Mouse (Mus musculus): Measurements from ENCODE around the gene Eef1a2. TPM values are rescaled to one million over a fixed set of nuclear protein-coding genes. Genes with fewer than 3 reads are reported as not detected.

The Eef1a2 gene
- total and polyA plus RNA-seq, 2 experiments from 2014 or later: 26.7 to 304 TPM

DNA sequence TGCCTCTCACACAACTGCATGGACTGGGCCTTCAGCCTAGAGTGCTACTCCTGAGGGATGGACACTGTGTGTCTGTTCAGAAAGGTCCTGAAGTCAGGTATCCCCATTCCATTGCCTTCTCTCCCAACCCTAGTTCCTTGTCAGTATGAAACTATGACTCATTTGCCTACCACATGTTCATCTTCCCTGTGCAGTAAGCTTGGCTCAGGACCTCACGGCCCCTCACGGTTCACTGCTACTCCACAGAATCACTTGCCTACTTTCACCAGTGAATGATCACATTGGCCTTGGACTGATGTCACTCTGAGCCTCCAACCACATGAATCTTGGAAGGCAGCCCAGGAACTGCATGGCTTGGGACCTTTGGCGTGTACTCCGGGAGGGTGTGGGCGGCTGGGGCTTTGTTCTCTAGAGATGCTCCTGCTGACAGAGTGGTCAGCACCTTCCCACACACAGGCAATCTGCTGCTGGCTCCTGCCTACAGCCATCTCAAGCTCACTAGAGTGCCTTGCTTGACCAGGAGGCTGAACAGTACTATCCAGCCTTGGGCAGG is 17.1 kb downstream of the Eef1a2 start:
- Histone ChIP-seq H3K4me2 (ENCODE audit: low read depth, low read length) (no peak overlapping the region), H3K4me3 (ENCODE audit: low read length) (no peak overlapping the region), H3K4me1 (ENCODE audit: insufficient read depth, low read length) (no peaks in the 10 kb centered on the region; the same call in 1 of the 2 replicates), H3K9ac (replicated peaks; ENCODE audit: low read length) (no peak overlapping the region), H3K27ac (no peak overlapping the region), H3K27me3 (ENCODE audit: insufficient read depth, low read length) (no peaks in the 10 kb centered on the region), H3K9me3 (ENCODE audit: low read length) (no peaks in the 10 kb centered on the region), H3K36me3 (ENCODE audit: insufficient read depth, low read length) (no peaks in the 10 kb centered on the region)
- no peak for TF ChIP-seq CTCF (IDR thresholded peaks at IDR 0.05; ENCODE audit: low read depth)
- ATAC-seq (peak; percentile 27; the same call in 1 of the 2 replicates), DNase-seq (ENCODE audit: low spot score) (peak; percentile 50)
- 68% methylated on average over 5 of the region's 5 CpGs for WGBS

DNA sequence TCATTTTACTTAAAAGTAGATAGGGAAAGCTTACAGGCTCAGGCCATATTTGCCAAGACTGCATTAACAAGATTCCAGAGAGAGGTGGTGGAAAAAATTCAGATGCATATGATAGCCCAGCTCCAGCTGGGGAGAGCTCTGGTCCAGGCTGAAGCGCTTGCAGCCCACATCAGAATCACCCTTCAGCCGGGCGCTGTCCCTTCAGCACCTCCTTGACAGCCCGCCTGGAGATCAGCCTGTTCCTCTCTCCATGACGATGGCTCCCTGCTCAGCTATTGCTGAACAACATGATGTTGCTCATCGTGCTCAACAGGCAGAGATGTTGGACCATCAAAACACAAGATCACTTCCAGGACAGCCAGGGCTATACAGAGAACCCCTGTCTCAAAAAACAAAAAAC is 19.9 kb downstream of the Eef1a2 start:
- DNase-seq (ENCODE audit: low spot score): peak; percentile 46
- WGBS: 6% methylated on average over 6 of the region's 6 CpGs

DNA sequence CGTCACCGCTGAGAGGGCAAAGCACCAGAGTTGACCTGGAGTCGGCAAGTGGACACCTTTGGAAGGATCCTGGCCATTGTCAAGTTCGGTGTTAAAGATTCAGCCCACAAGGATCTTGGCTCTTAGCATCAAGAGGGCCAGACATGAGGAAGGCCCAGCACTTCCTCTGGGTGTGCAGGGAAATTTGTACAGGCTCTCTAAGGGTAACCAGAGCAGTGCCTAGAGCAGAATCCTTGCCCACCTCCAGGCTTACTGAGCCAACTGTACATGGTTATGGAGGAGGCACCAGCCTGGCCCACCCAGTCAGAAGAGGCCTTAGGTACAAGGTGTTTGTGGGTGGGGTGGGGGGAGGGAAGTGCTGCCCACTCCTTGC is 21.4 kb downstream of the Eef1a2 start:
- Histone ChIP-seq H3K9ac (replicated peaks; ENCODE audit: low read length) (peak overlapping the region; percentile 91), H3K4me2 (ENCODE audit: low read depth, low read length) (peak overlapping the region; percentile 66), H3K27me3 (ENCODE audit: insufficient read depth, low read length) (no peaks in the 10 kb centered on the region), H3K4me3 (ENCODE audit: low read length) (peak overlapping the region; percentile 75), H3K27ac (peak overlapping the region; percentile 95; the same call in 1 of the 2 replicates), H3K9me3 (ENCODE audit: low read length) (no peaks in the 10 kb centered on the region), H3K36me3 (ENCODE audit: insufficient read depth, low read length) (no peaks in the 10 kb centered on the region), H3K4me1 (ENCODE audit: insufficient read depth, low read length) (no peaks in the 10 kb centered on the region; the same call in 1 of the 2 replicates)
- WGBS: 6% methylated on average over 4 of the region's 4 CpGs
- DNase-seq (ENCODE audit: low spot score) (no peak), ATAC-seq (peak; percentile 1; the same call in 1 of the 2 replicates)
- TF ChIP-seq CTCF (IDR thresholded peaks at IDR 0.05; ENCODE audit: low read depth): no peak

More for the DNA sequence above, 19.9 kb downstream of the Eef1a2 start:
- TF ChIP-seq CTCF (IDR thresholded peaks at IDR 0.05; ENCODE audit: low read depth): no peak
- Histone ChIP-seq H3K36me3 (ENCODE audit: insufficient read depth, low read length) (no peaks in the 10 kb centered on the region), H3K4me2 (ENCODE audit: low read depth, low read length) (no peak overlapping the region), H3K27ac (no peak overlapping the region), H3K4me1 (ENCODE audit: insufficient read depth, low read length) (no peaks in the 10 kb centered on the region; the same call in 1 of the 2 replicates), H3K9me3 (ENCODE audit: low read length) (no peaks in the 10 kb centered on the region), H3K9ac (replicated peaks; ENCODE audit: low read length) (no peak overlapping the region), H3K27me3 (ENCODE audit: insufficient read depth, low read length) (no peaks in the 10 kb centered on the region), H3K4me3 (ENCODE audit: low read length) (no peak overlapping the region)
- ATAC-seq: no peak

- Histone ChIP-seq H3K27ac (peak within 1 kb of the TSS; percentile 95), H3K27me3 (ENCODE audit: insufficient read depth, low read length) (no peaks in the 10 kb centered on the region), H3K36me3 (ENCODE audit: insufficient read depth, low read length) (no peaks in the 10 kb centered on the region), H3K4me1 (ENCODE audit: insufficient read depth, low read length) (no peaks in the 10 kb centered on the region; the same call in 1 of the 2 replicates), H3K4me3 (ENCODE audit: low read length) (peak within 1 kb of the TSS; percentile 75), H3K4me2 (ENCODE audit: low read depth, low read length) (peak within 1 kb of the TSS; percentile 66), H3K9ac (replicated peaks; ENCODE audit: low read length) (peak within 1 kb of the TSS; percentile 91), H3K9me3 (ENCODE audit: low read length) (no peaks in the 10 kb centered on the region)
- TF ChIP-seq CTCF (IDR thresholded peaks at IDR 0.05; ENCODE audit: low read depth): no peak
- ATAC-seq: peak; percentile 57
- under 1% methylated on average over 99 of the region's 104 CpGs for WGBS
- DNase-seq (ENCODE audit: low spot score): peak; percentile 69
Measured at GRCm38 (mm10) chr2:181134591-181135445, 22.0 kb downstream of the Eef1a2 start, which contains the start of gene Kcnq2. Kcnq2 (minus strand) TSS chr2:181135300.

GRCm38 (mm10) chr2:181133837-181134590 is 22.8 kb downstream of the Eef1a2 start:
- H3K4me3 ChIP-seq (ENCODE audit: low read length): peak overlapping the region; percentile 75
- no peaks in the 10 kb centered on the region for H3K36me3 ChIP-seq (ENCODE audit: insufficient read depth, low read length)
- H3K4me1 ChIP-seq (ENCODE audit: insufficient read depth, low read length): peaks cover 6% of the 10 kb centered on the region
- 5% methylated on average over 21 of the region's 22 CpGs for WGBS
- no peaks in the 10 kb centered on the region for H3K27me3 ChIP-seq (ENCODE audit: insufficient read depth, low read length)
- DNase-seq (ENCODE audit: low spot score) (peak; percentile 77), ATAC-seq (peak; percentile 86)
- peak overlapping the region; percentile 66 for H3K4me2 ChIP-seq (ENCODE audit: low read depth, low read length)
- peak overlapping the region; percentile 91 for H3K9ac ChIP-seq (replicated peaks; ENCODE audit: low read length)
- H3K9me3 ChIP-seq (ENCODE audit: low read length): no peaks in the 10 kb centered on the region
- TF ChIP-seq CTCF (IDR thresholded peaks at IDR 0.05; ENCODE audit: low read depth): no peak
- H3K27ac ChIP-seq: peak overlapping the region; percentile 95

DNA sequence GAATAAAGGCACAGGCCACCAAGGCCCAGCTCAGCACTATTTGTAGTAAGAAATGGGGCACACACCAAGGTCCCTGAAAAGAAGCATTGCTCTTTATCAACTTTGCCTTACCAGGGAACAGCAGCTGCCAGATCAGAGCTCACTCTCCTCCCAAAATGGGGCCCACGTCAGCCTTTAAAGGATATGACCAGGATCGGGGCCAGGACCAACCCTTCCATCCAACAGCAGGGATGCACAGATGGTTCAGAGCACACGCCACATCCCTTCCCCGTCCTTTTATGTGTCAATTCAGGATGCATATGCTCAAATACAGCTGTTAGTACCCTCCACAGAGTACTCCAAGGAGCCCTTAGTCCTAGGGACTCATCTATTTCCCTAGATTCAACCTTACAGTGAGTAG is 26.6 kb downstream of the Eef1a2 start:
- Histone ChIP-seq H3K4me2 (ENCODE audit: low read depth, low read length) (no peak overlapping the region), H3K4me3 (ENCODE audit: low read length) (no peak overlapping the region), H3K27me3 (ENCODE audit: insufficient read depth, low read length) (no peaks in the 10 kb centered on the region), H3K4me1 (ENCODE audit: insufficient read depth, low read length) (peaks cover 9% of the 10 kb centered on the region), H3K9ac (replicated peaks; ENCODE audit: low read length) (0 out of 2 replicates have a peak overlapping the region, but pooled peaks have one; percentile 24), H3K9me3 (ENCODE audit: low read length) (no peaks in the 10 kb centered on the region), H3K36me3 (ENCODE audit: insufficient read depth, low read length) (no peaks in the 10 kb centered on the region), H3K27ac (0 out of 2 replicates have a peak overlapping the region, but pooled peaks have one; percentile 5)
- ATAC-seq (no peak), DNase-seq (ENCODE audit: low spot score) (peak; percentile 30)
- 57% methylated on average over 4 of the region's 4 CpGs for WGBS
- TF ChIP-seq CTCF (IDR thresholded peaks at IDR 0.05; ENCODE audit: low read depth): no peak

All from hindbrain, postnatal 0 days (tissue).